Mouse (Mus musculus): ENCODE measurements around the gene Kcnj4.
"Not testable (repeated sequence)": the region's sequence is repeated elsewhere in the genome, so short reads cannot be mapped to it uniquely, and the experiment has no call there.

The Kcnj4 gene

GRCm38 (mm10) chr15:79511553-79512320, 6.7 kb upstream of the Kcnj4 start:
- no peak for DNase-seq (ENCODE audit: low read depth)

DNA sequence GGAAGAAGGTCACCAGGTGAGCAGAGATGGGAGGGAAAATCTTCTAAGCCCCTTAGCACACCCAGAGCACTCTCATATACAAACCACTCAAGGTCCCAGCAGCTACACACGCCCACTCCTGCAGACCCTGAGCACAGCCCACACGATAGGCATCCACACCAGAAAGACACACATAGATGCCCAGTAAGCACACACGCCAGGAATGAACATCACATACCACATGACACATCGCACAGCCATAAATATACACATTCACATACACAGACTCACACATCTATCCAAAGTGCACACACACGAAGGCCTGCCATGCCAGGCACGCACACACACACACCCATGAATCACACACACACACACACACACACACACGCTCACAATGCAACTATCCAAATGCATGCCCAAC, 5.4 kb upstream of the Kcnj4 start:
- no peak for DNase-seq (ENCODE audit: low read depth)

- no peak for DNase-seq (ENCODE audit: low read depth)
Observed at GRCm38 (mm10) chr15:79509998-79510397, 5.0 kb upstream of the Kcnj4 start.

- no peak for DNase-seq (ENCODE audit: low read depth)
Observed at GRCm38 (mm10) chr15:79507055-79507828, 2.2 kb upstream of the Kcnj4 start.

GRCm38 (mm10) chr15:79506460-79506859, 1.4 kb upstream of the Kcnj4 start:
- DNase-seq (ENCODE audit: low read depth), result no peak

- DNase-seq (ENCODE audit: low read depth), result no peak
Observed at GRCm38 (mm10) chr15:79505616-79506283, 709 bp upstream of the Kcnj4 start.

DNA sequence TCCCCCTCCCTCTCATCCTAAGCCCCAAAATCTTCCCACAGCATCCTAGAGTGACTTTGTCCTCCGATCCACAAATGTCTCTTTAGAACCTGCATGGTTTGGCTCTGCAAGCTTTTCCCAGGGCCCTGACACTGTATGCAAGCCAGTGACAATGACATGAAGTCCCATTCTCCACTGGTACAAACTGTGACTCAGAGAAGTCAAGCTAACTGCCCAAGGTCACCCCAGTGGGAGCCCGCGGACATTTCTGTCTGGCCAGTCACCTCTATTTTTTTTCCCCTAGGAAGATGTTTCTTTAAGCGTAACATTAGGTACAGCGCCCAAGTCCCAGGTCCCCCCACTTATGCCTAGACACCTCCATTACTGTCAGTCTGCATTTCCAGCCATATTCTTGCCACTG, 1.6 kb downstream of the Kcnj4 start:
- no peak for DNase-seq (ENCODE audit: low read depth)

- DNase-seq (ENCODE audit: low read depth), result no peak
Observed at GRCm38 (mm10) chr15:79502891-79503341, 2.1 kb downstream of the Kcnj4 start.

DNA sequence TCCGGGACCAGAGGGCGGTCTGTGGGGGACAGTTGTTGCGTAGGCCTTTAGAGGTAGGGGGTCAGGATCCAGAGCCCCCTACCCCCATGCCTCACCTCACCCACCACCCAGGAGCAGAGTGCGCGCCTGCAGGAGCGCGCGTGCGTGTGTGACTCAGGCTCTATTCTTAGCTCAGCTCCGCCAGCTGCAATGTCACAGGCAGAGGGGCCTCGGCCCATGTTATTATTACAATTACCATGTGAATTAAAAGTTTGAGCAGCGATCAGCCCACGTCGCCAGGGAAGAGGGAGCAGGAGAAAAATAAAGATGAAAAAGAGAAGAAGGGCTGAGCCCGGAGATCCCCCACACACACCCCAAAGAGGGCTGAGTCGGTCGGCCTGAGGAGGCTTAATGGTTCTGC, 4.9 kb downstream of the Kcnj4 start:
- no peak for DNase-seq (ENCODE audit: low read depth)

GRCm38 (mm10) chr15:79493527-79493926, 11.5 kb downstream of the Kcnj4 start:
- DNase-seq (ENCODE audit: low read depth), result no peak

DNA sequence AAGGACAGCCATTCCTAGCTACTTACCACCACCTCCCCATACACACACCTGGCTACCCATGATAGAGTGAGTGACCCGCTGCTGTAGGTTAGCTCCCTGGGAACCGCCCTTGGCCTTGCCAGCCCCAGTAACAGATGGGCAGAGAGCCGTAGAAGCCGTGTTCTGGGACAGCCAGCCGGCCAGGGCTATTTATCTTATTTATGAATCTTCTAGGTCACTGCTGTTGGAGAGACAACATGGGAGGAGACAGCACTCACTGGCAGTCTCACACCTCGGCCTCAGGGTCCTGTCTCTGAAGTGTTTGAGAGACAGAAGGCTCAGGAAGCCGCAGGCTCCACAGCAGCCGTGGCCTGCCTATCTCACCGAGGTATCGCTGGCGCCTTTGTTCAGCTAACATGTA, 15.6 kb downstream of the Kcnj4 start:
- DNase-seq (ENCODE audit: low read depth), result no peak

DNA sequence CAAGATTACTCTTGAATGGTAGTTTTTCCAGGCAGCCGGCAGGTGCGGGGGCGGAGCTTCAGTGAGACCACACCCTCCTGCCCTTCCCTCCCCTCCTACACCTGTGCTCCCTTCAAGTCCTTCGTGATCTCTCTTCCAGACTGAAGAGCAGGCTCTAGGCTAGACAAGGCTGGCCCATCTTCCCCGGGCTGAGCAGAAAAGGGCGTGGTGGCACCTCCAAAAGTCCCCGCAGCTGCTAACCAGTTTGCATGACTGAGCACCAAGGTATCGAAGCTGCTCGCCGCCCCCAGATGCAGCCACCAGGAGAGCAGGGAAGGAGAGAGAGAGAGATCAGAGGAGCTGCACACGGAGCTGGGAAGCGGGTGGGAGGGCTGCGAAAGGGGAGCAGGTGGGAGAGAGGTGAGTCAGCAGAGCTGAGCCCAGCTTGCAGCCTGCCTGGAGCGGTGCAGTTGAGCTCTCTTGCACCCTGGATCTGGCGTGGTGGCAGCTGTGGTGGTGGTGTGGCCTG, 23.8 kb downstream of the Kcnj4 start:
- DNase-seq (ENCODE audit: low read depth), result no peak

GRCm38 (mm10) chr15:79477227-79477626, 27.8 kb downstream of the Kcnj4 start:
- no peak for DNase-seq (ENCODE audit: low read depth)

- DNase-seq (ENCODE audit: low read depth), result no peak
Observed at GRCm38 (mm10) chr15:79473638-79474355, 31.2 kb downstream of the Kcnj4 start.

GRCm38 (mm10) chr15:79473042-79473441, 32.0 kb downstream of the Kcnj4 start:
- no peak for DNase-seq (ENCODE audit: low read depth)

- DNase-seq (ENCODE audit: low read depth), result no peak
Observed at GRCm38 (mm10) chr15:79471095-79471494, 33.9 kb downstream of the Kcnj4 start.

- no peak for DNase-seq (ENCODE audit: low read depth)
Observed at GRCm38 (mm10) chr15:79470583-79470982, 34.5 kb downstream of the Kcnj4 start.

DNA sequence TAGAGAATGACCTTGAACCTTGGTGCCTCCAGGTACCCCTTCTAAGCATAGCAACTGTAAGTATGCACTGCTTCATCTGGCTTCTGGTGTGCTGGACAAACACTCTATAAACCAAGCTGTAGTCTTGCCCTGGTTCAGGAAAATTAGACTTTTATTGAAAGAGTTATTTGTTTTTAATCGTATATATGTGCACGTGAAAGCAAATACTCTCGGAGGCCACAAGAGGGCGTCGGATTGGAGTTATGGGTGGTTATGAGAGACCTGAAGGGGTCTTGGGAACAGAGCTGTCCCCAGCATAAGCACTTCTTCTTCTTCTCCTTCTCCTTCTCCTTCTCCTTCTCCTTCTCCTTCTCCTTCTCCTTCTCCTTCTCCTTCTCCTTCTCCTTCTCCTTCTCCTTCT, 35.5 kb downstream of the Kcnj4 start:
- DNase-seq (ENCODE audit: low read depth), result no peak

DNA sequence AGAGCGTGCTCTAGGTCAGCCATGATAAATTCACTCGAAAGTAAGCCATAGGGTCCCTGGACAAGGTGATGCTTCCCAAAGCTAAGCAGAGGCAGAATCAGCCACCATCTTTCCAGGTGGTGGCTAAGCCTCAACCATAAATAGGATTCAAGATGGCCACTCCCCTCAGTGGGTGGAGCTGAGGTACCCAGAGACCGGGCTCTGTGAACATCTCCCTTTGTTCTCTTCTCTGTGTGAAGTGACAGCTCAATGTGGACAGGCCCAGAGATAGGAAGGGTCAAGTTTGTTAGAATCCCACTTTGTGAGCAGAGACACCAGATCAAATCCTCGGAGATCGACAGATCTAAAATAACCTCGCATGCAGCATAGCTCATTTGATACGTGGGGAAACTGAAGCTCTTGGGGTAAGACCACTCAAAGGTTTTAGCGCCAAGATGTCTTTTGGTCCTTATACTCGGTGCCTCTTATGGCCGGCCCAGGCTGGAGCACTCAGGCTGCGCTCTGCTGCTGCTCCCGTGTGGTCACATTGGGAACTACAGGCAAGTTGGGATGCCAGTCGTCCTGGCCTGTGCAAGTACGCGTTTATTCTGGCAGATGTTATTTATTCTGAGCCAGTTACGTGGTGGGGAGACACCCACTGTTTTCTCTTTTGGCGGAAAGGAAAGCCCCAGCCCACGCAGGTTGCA, 38.3 kb downstream of the Kcnj4 start:
- peak; percentile 54 for DNase-seq (ENCODE audit: low read depth)

- DNase-seq (ENCODE audit: low read depth), result no peak
Observed at GRCm38 (mm10) chr15:79456546-79456945, 48.5 kb downstream of the Kcnj4 start.

GRCm38 (mm10) chr15:79456104-79456503, 48.9 kb downstream of the Kcnj4 start:
- not testable (repeated sequence) for DNase-seq (ENCODE audit: low read depth)

Data from c-Kit-positive CD71-positive TER-119-negative erythroid progenitor cells, embryonic 14.5 days (primary cell).